Mouse (Mus musculus) left cerebral cortex, postnatal 36 days (tissue): Measurements from ENCODE around the gene Amigo2. TPM values are rescaled to one million over a fixed set of nuclear protein-coding genes. Genes with fewer than 3 reads are reported as not detected.
A peak's percentile ranks its signal among the peaks of the same experiment; 100 is the strongest.

ENCODE experiments used
- DNase-seq, 2 experiments: peaks; one replicate each; pipeline ENCODE4 v3.0.0; 2021 to 2022; ENCODE audit warnings: low spot score in 2 of 2, mixed read lengths in 1 of 2
- intact Hi-C: fragments of 180-260 bp; cut with DNase I; formaldehyde crosslinking; loops from one replicate; pipeline ENCODE4 v1.15.1; 2025
- total RNA-seq, 2 experiments: library from RNA; stranded (reverse); gene quantifications; 2 replicates each; pipeline ENCODE4 v1.2.3; 2021

The Amigo2 gene
- 1 to 10 TPM; 4.2 to 7.6 TPM for total RNA-seq

DNA sequence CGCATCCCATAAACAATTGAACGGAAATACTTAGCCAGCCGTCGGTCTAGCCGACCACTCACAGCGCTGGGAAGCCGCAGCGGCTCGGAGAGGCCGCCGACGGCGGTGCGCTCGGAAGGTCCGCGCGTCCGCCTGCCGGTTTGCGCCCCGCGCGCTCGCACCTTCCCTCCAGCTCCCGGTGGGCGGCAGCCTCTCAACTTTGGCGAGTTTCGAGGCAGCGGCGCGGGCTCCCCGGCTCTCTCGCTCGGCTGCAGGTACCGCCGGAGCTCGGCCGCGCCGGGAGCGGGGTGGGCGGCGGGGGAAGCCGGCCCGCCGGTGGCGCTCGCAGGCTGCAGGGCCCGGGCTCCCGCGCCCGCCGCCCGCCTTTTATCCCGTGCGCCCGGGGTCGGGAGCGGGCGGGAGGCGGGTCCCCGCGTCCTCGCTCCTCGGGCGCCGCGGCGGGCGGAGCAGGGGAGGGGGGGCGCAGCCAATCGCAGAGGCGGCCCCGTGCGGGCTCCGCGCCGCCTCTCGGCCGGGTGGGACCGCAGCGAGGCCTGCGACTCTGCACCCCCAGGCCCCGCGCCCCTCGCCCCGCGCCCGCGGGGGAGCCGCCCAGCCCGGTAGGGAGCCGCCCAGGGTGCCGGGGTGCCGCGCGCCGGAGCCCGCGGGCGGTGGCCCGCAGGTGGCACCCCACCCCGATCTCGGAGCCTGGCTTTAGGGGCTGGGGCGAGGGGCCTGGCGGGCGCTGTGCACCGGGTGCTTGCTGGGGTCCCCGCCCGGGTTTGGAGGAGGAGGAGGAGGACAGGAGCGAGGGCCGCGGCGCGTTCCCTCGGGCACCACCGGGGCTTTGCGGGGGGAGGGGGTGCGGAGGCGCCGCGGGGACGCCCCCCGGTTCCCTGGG, at the start of gene Amigo2, which contains the start of gene Pced1b:
Gene Amigo2, minus strand, starts transcription at position 377 of the 880 bp plus-strand sequence.
Gene Pced1b, plus strand, starts transcription at position 197 of the 880 bp plus-strand sequence.
- intact Hi-C loops = loop anchor here (1.0 to 5.0 kb wide), 3 partner anchors 44 to 415 kb away; no protein-coding TSS in a partner anchor
- peak; percentile 43 to 67 for DNase-seq

GRCm38 (mm10) chr15:97291291-97292050, 44.4 kb upstream of the Amigo2 start:
- DNase-seq = peak; percentile 32 to 49
- intact Hi-C loops = loop anchor here (2.0 kb wide), 1 partner anchor 45 kb away; the partner anchor contains the start of genes Amigo2 and Pced1b

- intact Hi-C loops = loop anchor here (2.0 kb wide), 1 partner anchor 44 kb away; the partner anchor contains the start of genes Amigo2 and Pced1b
- no peak for DNase-seq
These were observed 43.3 kb upstream of the Amigo2 start for GRCm38 (mm10) chr15:97290351-97290750.

GRCm38 (mm10) chr15:97289176-97289575, 42.1 kb upstream of the Amigo2 start:
- no peak for DNase-seq
- intact Hi-C loops = loop anchor here (2.0 kb wide), 1 partner anchor 26 kb away; no protein-coding TSS in a partner anchor

DNA sequence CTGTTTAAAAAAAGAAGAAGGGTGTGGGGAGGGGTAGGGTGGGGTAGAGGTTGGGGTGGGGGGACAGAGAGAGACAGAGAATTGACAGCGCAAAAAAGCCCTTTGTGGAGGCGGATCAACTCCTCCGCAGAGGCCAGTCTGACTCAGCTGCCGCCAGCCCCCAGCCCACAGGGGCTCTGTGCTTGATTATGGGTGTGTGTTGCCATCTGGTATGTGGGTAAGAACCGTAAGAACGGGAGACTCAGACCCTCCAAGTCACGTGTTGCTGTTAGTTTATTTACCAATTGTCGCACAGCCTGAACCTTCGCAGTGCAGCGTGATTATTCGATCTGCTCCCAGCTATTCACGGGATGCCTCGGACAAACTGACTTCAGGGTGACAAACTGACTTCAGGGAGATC, 41.6 kb upstream of the Amigo2 start:
- DNase-seq = no peak
- intact Hi-C loops = loop anchor here (2.0 kb wide), 1 partner anchor 26 kb away; no protein-coding TSS in a partner anchor

GRCm38 (mm10) chr15:97287436-97288143, 40.5 kb upstream of the Amigo2 start:
- intact Hi-C loops = loop anchor here (2.0 kb wide), 1 partner anchor 27 kb away; no protein-coding TSS in a partner anchor
- no peak for DNase-seq

GRCm38 (mm10) chr15:97286731-97287130, 39.6 kb upstream of the Amigo2 start:
- intact Hi-C loops = no loop called here
- no peak for DNase-seq

DNA sequence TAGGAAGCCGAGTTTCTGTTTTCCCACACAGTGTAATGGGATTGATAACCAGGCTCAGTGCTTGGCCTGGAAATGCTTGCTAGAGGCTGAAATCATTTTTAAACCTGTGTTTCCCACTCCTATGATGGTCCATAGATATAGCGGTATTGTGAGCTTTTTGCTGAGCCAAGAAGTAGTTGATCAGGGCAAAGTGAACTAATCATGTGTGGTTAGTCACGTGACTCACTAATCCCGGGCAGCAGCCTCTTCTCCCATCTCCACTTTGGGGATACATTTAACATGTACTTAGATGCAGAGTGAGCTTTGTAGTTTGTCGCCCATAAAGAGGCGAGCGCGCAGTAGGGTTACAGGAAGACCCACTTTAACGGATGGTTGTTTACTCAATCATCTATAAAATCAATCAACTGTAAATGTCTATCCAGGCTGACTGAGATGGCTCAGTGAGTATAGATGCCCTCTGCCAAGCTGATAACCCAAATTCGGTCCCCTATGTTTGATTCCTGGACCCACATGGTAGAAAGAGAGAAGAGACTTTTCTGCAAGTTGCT, 38.7 kb upstream of the Amigo2 start:
- no peak for DNase-seq
- intact Hi-C loops = no loop called here

GRCm38 (mm10) chr15:97284201-97284600, 37.1 kb upstream of the Amigo2 start:
- intact Hi-C loops = no loop called here
- no peak for DNase-seq

DNA sequence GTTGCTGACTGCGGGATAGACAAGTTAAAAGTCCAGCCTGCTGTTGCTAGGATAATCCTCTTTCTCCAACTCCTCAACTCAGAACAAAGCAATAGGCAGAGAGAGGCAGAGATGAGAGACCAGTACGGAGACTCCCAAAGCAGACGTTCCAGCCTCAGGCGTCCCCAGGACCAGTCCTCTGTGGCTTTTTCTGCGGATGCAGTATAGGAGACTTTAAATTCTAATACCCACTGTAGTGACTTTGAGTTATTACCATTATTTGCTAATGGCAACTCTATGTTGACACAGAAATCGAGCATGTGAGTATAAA, 35.4 kb upstream of the Amigo2 start:
- no peak for DNase-seq
- intact Hi-C loops = no loop called here

GRCm38 (mm10) chr15:97281712-97282571, 34.9 kb upstream of the Amigo2 start:
- intact Hi-C loops = no loop called here

DNA sequence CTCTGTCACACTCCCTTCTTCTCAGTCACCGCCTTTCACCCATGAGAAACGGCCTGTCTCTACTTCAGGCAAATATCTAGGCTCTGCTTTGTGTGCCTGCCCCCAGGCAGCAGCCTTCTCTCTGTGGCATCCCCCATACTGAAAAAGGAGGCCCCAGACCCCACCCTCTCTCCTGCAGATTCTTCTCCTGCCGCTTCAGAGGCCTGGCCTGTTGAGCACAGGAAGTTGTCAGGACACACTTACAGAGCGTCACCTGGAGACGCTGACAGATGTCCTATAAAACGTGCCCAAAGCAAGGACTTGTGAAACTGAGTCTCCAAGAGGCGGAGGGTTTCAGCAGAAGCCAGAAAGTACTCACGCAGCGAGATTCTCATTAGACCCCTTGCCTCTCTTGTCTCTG, 33.7 kb upstream of the Amigo2 start:
- no peak for DNase-seq
- intact Hi-C loops = no loop called here

More at GRCm38 (mm10) chr15:97281712-97282571, 34.9 kb upstream of the Amigo2 start:
- no peak for DNase-seq

- intact Hi-C loops = no loop called here
- no peak for DNase-seq
These were observed 33.0 kb upstream of the Amigo2 start for GRCm38 (mm10) chr15:97280131-97280530.

- intact Hi-C loops = no loop called here
- DNase-seq = no peak
These were observed 31.4 kb upstream of the Amigo2 start for GRCm38 (mm10) chr15:97278340-97278948.

- intact Hi-C loops = no loop called here
- DNase-seq = no peak
These were observed 30.2 kb upstream of the Amigo2 start for GRCm38 (mm10) chr15:97277328-97277727.

DNA sequence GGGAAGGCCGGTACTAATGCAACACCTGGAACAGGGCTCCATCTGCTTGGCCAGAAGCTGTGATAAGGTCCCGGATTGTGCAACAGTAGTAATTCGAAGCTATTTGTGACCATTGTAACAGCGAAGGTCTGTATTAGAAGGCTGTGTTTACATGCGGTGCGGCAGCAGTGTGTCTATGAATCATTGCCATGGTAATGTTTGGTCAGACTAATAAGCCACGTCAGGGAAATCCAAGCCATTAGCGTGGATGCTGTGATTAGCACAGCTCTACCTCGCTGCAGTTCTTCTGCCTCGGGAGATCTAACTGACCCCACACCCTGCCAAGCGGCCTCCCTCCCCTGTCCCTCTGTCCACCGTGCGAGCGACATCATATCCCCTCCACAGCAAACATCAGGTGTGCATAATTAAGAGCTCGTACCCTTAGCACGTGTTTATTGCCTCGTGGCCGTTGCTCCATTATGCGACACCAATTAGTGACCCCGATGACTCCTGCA, 29.6 kb upstream of the Amigo2 start:
- DNase-seq = no peak
- intact Hi-C loops = no loop called here

DNA sequence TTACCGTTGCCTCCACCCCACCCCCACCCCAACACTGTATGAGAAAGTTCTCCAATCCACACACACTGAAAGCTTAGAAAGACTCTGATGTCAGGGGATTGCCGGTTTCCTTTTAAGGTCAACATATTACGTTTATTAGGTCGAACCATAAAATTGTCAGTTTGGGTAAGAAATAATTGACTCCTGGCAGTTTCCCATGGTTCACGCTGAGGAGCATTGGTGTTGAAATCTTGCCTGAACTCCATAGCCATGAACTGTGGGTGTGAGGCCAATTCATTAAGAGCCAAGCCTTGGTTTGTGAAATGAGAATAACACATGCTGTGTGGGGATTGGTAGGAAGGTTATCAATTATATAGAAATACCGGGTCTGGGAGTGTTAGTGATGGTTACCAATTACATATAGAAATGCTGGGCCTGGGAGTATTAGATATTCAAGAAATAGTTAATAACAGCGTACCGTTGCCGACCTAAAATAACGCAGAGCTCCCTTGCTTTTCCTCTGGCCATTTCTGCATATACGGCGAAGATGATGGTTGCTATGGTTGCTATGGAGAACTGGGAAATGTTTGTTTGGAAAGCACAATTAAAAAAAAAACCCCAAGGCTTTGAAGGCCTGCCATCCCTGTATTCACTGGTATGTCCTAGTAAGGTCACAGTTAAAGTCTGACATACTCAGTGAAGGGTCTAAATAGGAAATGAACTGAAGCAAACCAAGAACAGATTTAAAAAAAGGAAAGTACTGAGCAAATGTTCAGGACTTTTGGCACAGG, 28.7 kb upstream of the Amigo2 start:
- no peak for DNase-seq

More for the DNA sequence above, 28.7 kb upstream of the Amigo2 start:
- intact Hi-C loops = no loop called here
